Mouse (Mus musculus) left cerebral cortex, adult 6 months (tissue): ENCODE results near the gene Gm21312. TPM values are rescaled to one million over a fixed set of nuclear protein-coding genes. Genes with fewer than 3 reads are reported as not detected.

Source experiments
- long read RNA-seq, 2 experiments: library from polyadenylated mRNA; unstranded; transcript quantifications; one replicate each; pipeline ENCODE4 v2.0.0; 2019 to 2020
- polyA plus RNA-seq: library from polyadenylated mRNA; unstranded; fragments of <200 nt; fragmentation: Nextera tagmentation; gene quantifications from 2 replicates; pipeline ENCODE4 v1.2.3, GENCODE M21; 2021

Gm21312 gene
- polyA plus RNA-seq = not detected in 2 replicates
- long read RNA-seq, experiment 1 = 0 reads
- long read RNA-seq, experiment 2 = 0 reads

DNA sequence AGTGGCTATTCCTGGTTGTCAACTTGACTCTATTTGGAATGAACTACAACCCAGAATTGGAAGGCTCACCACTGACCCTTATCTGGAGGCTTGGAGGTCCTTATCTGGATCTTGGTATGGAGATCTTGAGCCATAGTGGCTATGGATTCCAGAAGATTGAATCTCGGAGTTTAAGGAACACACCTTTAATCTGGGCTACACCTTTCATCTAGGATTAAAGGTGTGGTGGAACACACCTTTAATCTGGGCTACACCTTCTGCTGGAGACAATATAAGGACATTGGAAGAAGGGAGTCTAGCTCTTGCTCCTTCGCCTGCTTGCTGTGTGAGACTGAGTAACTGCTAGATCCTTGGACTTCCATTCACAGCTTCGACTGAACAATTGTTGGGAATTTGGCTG, at the start of gene Gm21312:
Gene Gm21312 (plus strand): TSS at position 301 of the 400 bp plus-strand sequence.

DNA sequence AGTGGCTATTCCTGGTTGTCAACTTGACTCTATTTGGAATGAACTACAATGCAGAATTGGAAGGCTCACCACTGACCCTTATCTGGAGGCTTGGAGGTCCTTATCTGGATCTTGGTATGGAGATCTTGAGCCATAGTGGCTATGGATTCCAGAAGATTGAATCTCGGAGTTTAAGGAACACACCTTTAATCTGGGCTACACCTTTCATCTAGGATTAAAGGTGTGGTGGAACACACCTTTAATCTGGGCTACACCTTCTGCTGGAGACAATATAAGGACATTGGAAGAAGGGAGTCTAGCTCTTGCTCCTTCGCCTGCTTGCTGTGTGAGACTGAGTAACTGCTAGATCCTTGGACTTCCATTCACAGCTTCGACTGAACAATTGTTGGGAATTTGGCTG, 34.1 kb upstream of the Gm21312 start, which contains the start of gene Gm21293:
Gene Gm21293 (plus strand): TSS at position 301 of the 400 bp plus-strand sequence.

DNA sequence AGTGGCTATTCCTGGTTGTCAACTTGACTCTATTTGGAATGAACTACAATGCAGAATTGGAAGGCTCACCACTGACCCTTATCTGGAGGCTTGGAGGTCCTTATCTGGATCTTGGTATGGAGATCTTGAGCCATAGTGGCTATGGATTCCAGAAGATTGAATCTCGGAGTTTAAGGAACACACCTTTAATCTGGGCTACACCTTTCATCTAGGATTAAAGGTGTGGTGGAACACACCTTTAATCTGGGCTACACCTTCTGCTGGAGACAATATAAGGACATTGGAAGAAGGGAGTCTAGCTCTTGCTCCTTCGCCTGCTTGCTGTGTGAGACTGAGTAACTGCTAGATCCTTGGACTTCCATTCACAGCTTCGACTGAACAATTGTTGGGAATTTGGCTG, 25.6 kb upstream of the Gm21312 start, which contains the start of gene Gm6763:
Gene Gm6763 (plus strand): TSS at position 301 of the 400 bp plus-strand sequence.

DNA sequence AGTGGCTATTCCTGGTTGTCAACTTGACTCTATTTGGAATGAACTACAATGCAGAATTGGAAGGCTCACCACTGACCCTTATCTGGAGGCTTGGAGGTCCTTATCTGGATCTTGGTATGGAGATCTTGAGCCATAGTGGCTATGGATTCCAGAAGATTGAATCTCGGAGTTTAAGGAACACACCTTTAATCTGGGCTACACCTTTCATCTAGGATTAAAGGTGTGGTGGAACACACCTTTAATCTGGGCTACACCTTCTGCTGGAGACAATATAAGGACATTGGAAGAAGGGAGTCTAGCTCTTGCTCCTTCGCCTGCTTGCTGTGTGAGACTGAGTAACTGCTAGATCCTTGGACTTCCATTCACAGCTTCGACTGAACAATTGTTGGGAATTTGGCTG, 17.1 kb upstream of the Gm21312 start, which contains the start of gene Gm8764:
Gene Gm8764 (plus strand): TSS at position 301 of the 400 bp plus-strand sequence.

DNA sequence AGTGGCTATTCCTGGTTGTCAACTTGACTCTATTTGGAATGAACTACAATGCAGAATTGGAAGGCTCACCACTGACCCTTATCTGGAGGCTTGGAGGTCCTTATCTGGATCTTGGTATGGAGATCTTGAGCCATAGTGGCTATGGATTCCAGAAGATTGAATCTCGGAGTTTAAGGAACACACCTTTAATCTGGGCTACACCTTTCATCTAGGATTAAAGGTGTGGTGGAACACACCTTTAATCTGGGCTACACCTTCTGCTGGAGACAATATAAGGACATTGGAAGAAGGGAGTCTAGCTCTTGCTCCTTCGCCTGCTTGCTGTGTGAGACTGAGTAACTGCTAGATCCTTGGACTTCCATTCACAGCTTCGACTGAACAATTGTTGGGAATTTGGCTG, 8.6 kb upstream of the Gm21312 start, which contains the start of gene Gm21304:
Gene Gm21304 (plus strand): TSS at position 301 of the 400 bp plus-strand sequence.

DNA sequence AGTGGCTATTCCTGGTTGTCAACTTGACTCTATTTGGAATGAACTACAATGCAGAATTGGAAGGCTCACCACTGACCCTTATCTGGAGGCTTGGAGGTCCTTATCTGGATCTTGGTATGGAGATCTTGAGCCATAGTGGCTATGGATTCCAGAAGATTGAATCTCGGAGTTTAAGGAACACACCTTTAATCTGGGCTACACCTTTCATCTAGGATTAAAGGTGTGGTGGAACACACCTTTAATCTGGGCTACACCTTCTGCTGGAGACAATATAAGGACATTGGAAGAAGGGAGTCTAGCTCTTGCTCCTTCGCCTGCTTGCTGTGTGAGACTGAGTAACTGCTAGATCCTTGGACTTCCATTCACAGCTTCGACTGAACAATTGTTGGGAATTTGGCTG, 8.4 kb downstream of the Gm21312 start, which contains the start of gene Gm20765:
Gene Gm20765 (plus strand): TSS at position 301 of the 400 bp plus-strand sequence.

GRCm38 (mm10) chr10:104193742-104194141, 16.9 kb downstream of the Gm21312 start, which contains the start of gene Gm4340:
Gene Gm4340 (plus strand): TSS chr10:104194042.

Other genes starting within 250 kb of the Gm21312 start
- gene Gm21293, start 34.0 kb upstream of the Gm21312 start, polyA plus RNA-seq = not detected in 2 replicates
- not detected in 2 replicates for gene Gm6763, start 25.5 kb upstream of the Gm21312 start, polyA plus RNA-seq
- gene Gm8764, start 17.0 kb upstream of the Gm21312 start, polyA plus RNA-seq = not detected in 2 replicates
- gene Gm21304, start 8.5 kb upstream of the Gm21312 start, polyA plus RNA-seq = not detected in 2 replicates
- gene Gm20765, start 8.5 kb downstream of the Gm21312 start, polyA plus RNA-seq = not detected in 2 replicates
- not detected in 2 replicates for gene Gm4340, start 17.0 kb downstream of the Gm21312 start, polyA plus RNA-seq